Mouse (Mus musculus): ENCODE results near the gene Tmem169. TPM values are rescaled to one million over a fixed set of nuclear protein-coding genes. Genes with fewer than 3 reads are reported as not detected.
"Not testable (repeated sequence)": the region's sequence is repeated elsewhere in the genome, so short reads cannot be mapped to it uniquely, and the experiment has no call there.

The Tmem169 gene
- polyA plus RNA-seq, 1 experiment from 2014 or later, result 2.6 TPM

- Histone ChIP-seq H3K27me3 (ENCODE audit: control insufficient read depth, insufficient read depth, low read length) (no peaks in the 10 kb centered on the region), H3K4me1 (ENCODE audit: control insufficient read depth, insufficient read depth, low read length) (no peaks in the 10 kb centered on the region), H3K9ac (replicated peaks; ENCODE audit: low read depth, low read length) (no peak overlapping the region), H3K4me3 (ENCODE audit: low read depth, low read length) (no peak overlapping the region; the same call in 1 of the 2 replicates), H3K9me3 (ENCODE audit: control insufficient read depth, low read depth, low read length) (no peaks in the 10 kb centered on the region), H3K27ac (ENCODE audit: low read length) (peak overlapping the region; percentile 98; the same call in 1 of the 2 replicates), H3K36me3 (ENCODE audit: control insufficient read depth, insufficient read depth, low read length) (no peaks in the 10 kb centered on the region), H3K4me2 (replicated peaks; ENCODE audit: low read depth, low read length) (no peak overlapping the region)
- WGBS, result 1% methylated on average over 12 of the region's 12 CpGs
- ATAC-seq (ENCODE audit: insufficient number of reproducible peaks, insufficient read depth, low FRiP score, low read depth), result peak; percentile 86
Measured at GRCm38 (mm10) chr1:72244317-72245036, 39.7 kb upstream of the Tmem169 start.

- not testable (repeated sequence) for H3K27me3 ChIP-seq (ENCODE audit: control insufficient read depth, insufficient read depth, low read length); H3K27ac ChIP-seq (ENCODE audit: low read length); H3K36me3 ChIP-seq (ENCODE audit: control insufficient read depth, insufficient read depth, low read length); H3K9ac ChIP-seq (replicated peaks; ENCODE audit: low read depth, low read length); ATAC-seq (ENCODE audit: insufficient number of reproducible peaks, insufficient read depth, low FRiP score, low read depth); H3K4me3 ChIP-seq (ENCODE audit: low read depth, low read length); H3K4me1 ChIP-seq (ENCODE audit: control insufficient read depth, insufficient read depth, low read length); H3K9me3 ChIP-seq (ENCODE audit: control insufficient read depth, low read depth, low read length); H3K4me2 ChIP-seq (replicated peaks; ENCODE audit: low read depth, low read length)
- 48% methylated on average over 9 of the region's 9 CpGs for WGBS
Measured at GRCm38 (mm10) chr1:72248226-72248737, 35.9 kb upstream of the Tmem169 start.

- no peaks in the 10 kb centered on the region for H3K9me3 ChIP-seq (ENCODE audit: control insufficient read depth, low read depth, low read length)
- no peak overlapping the region for H3K4me3 ChIP-seq (ENCODE audit: low read depth, low read length)
- no peaks in the 10 kb centered on the region; the same call in 1 of the 2 replicates for H3K4me1 ChIP-seq (ENCODE audit: control insufficient read depth, insufficient read depth, low read length)
- no peak for ATAC-seq (ENCODE audit: insufficient number of reproducible peaks, insufficient read depth, low FRiP score, low read depth)
- H3K4me2 ChIP-seq (replicated peaks; ENCODE audit: low read depth, low read length), result no peak overlapping the region
- H3K27ac ChIP-seq (ENCODE audit: low read length), result no peak overlapping the region
- no peaks in the 10 kb centered on the region for H3K36me3 ChIP-seq (ENCODE audit: control insufficient read depth, insufficient read depth, low read length)
- H3K27me3 ChIP-seq (ENCODE audit: control insufficient read depth, insufficient read depth, low read length), result no peaks in the 10 kb centered on the region
- 87% methylated on average over 1 of the region's 1 CpGs for WGBS
- H3K9ac ChIP-seq (replicated peaks; ENCODE audit: low read depth, low read length), result no peak overlapping the region
Measured at GRCm38 (mm10) chr1:72251806-72252205, 32.4 kb upstream of the Tmem169 start.

DNA sequence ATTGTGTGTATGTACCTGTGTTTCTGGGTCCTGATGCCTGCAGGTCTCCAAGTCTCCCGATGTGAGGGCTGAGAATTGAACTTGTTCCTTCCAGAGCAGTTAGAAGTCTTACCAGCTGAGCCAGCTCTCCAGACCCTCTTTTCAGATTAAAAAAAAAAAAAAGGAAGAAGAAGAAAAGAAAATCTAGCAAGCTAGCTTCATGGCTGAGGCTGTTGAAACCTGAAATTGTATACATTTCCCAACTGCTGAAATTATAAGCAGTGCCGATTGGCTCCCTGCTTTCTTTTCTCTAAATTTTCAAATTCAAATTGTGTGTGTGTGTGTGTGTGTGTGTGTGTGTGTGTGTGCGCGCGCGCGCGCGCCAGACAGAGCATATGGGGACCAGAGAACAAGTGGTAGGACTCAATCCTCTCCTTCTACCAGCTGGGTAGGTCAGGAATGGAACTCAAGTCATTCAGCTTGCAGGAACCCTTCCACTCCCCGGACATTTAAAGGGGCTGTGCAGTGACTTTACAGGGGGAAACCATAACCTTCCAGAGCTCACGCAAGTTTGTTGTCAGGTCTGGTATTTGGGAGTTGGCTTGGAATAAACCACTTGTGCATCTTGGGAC is 30.2 kb upstream of the Tmem169 start:
- no peak for ATAC-seq (ENCODE audit: insufficient number of reproducible peaks, insufficient read depth, low FRiP score, low read depth)

DNA sequence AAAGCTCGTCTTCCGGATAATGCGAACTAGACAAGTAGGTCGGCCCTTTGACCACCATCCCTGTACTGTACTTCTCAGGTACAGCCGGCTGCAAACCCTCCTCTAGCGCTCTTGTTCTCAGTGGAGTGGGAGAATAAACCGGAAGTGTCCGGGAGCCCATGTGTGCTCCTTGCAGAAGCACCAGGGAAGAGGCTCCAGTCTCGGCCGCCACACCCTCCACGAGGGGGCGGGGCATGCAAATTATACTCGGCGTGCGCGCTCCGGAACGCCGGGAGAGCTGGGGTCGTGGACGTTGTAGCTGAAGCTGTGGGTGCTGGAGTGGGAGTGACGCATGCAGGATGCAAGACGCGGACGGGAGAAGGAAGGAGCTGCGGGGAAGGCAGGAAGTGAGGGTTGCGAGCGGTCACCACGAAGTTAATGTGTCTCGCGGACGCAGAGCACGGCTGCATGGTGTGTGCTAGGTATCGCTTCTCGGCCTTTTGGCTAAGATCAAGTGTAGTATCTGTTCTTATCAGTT is 29.6 kb upstream of the Tmem169 start:
- Histone ChIP-seq H3K27ac (ENCODE audit: low read length) (peak overlapping the region; percentile 89), H3K4me2 (replicated peaks; ENCODE audit: low read depth, low read length) (peak overlapping the region; percentile 60), H3K27me3 (ENCODE audit: control insufficient read depth, insufficient read depth, low read length) (no peaks in the 10 kb centered on the region), H3K36me3 (ENCODE audit: control insufficient read depth, insufficient read depth, low read length) (peaks cover 3% of the 10 kb centered on the region; the same call in 1 of the 2 replicates), H3K9me3 (ENCODE audit: control insufficient read depth, low read depth, low read length) (no peaks in the 10 kb centered on the region), H3K4me3 (ENCODE audit: low read depth, low read length) (peak overlapping the region; percentile 37), H3K9ac (replicated peaks; ENCODE audit: low read depth, low read length) (peak overlapping the region; percentile 45), H3K4me1 (ENCODE audit: control insufficient read depth, insufficient read depth, low read length) (no peaks in the 10 kb centered on the region; the same call in 1 of the 2 replicates)
- WGBS, result 1% methylated on average over 35 of the region's 35 CpGs
- ATAC-seq (ENCODE audit: insufficient number of reproducible peaks, insufficient read depth, low FRiP score, low read depth), result peak; percentile 89

More for the DNA sequence above, 30.2 kb upstream of the Tmem169 start:
- peak overlapping the region; percentile 60 for H3K4me2 ChIP-seq (replicated peaks; ENCODE audit: low read depth, low read length)
- WGBS, result 32% methylated on average over 11 of the region's 11 CpGs
- peak overlapping the region; percentile 39; the same call in 1 of the 2 replicates for H3K27ac ChIP-seq (ENCODE audit: low read length)
- no peaks in the 10 kb centered on the region for H3K9me3 ChIP-seq (ENCODE audit: control insufficient read depth, low read depth, low read length)
- peaks cover 3% of the 10 kb centered on the region; the same call in 1 of the 2 replicates for H3K36me3 ChIP-seq (ENCODE audit: control insufficient read depth, insufficient read depth, low read length)
- no peaks in the 10 kb centered on the region for H3K27me3 ChIP-seq (ENCODE audit: control insufficient read depth, insufficient read depth, low read length)
- H3K4me1 ChIP-seq (ENCODE audit: control insufficient read depth, insufficient read depth, low read length), result no peaks in the 10 kb centered on the region; the same call in 1 of the 2 replicates
- peak overlapping the region; percentile 37 for H3K4me3 ChIP-seq (ENCODE audit: low read depth, low read length)
- H3K9ac ChIP-seq (replicated peaks; ENCODE audit: low read depth, low read length), result no peak overlapping the region; the same call in 1 of the 2 replicates

GRCm38 (mm10) chr1:72255062-72255853 is 28.9 kb upstream of the Tmem169 start:
- 3% methylated on average over 15 of the region's 15 CpGs for WGBS
- H3K9ac ChIP-seq (replicated peaks; ENCODE audit: low read depth, low read length), result peak overlapping the region; percentile 45; the same call in 1 of the 2 replicates

DNA sequence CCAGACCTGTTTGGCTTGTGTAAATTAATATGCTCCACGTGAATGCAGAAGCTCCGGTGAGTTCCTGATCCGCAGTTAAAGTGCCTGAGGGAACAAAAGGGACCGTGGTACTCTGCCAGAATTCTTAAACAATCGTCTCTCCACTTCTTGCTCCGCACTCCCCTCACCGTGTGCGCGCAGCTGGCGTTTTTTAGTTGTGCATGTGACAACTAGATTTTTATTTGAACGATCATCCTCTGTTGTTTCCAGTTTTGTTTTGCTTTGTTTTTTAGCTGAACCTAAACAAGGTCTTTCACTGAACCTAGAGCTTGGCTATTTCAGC is 28.4 kb upstream of the Tmem169 start:
- WGBS, result 30% methylated on average over 11 of the region's 11 CpGs
- Histone ChIP-seq H3K27ac (ENCODE audit: low read length) (peak overlapping the region; percentile 52; the same call in 1 of the 2 replicates), H3K4me3 (ENCODE audit: low read depth, low read length) (no peak overlapping the region; the same call in 1 of the 2 replicates), H3K4me2 (replicated peaks; ENCODE audit: low read depth, low read length) (peak overlapping the region; percentile 60), H3K36me3 (ENCODE audit: control insufficient read depth, insufficient read depth, low read length) (peaks cover 3% of the 10 kb centered on the region; the same call in 1 of the 2 replicates), H3K9me3 (ENCODE audit: control insufficient read depth, low read depth, low read length) (no peaks in the 10 kb centered on the region), H3K9ac (replicated peaks; ENCODE audit: low read depth, low read length) (no peak overlapping the region), H3K4me1 (ENCODE audit: control insufficient read depth, insufficient read depth, low read length) (no peaks in the 10 kb centered on the region; the same call in 1 of the 2 replicates), H3K27me3 (ENCODE audit: control insufficient read depth, insufficient read depth, low read length) (no peaks in the 10 kb centered on the region)
- no peak for ATAC-seq (ENCODE audit: insufficient number of reproducible peaks, insufficient read depth, low FRiP score, low read depth)

More at GRCm38 (mm10) chr1:72255062-72255853, 28.9 kb upstream of the Tmem169 start:
- peak; percentile 91 for ATAC-seq (ENCODE audit: insufficient number of reproducible peaks, insufficient read depth, low FRiP score, low read depth)
- Histone ChIP-seq H3K27ac (ENCODE audit: low read length) (peak overlapping the region; percentile 89), H3K4me2 (replicated peaks; ENCODE audit: low read depth, low read length) (peak overlapping the region; percentile 60), H3K27me3 (ENCODE audit: control insufficient read depth, insufficient read depth, low read length) (no peaks in the 10 kb centered on the region), H3K4me1 (ENCODE audit: control insufficient read depth, insufficient read depth, low read length) (no peaks in the 10 kb centered on the region; the same call in 1 of the 2 replicates), H3K36me3 (ENCODE audit: control insufficient read depth, insufficient read depth, low read length) (peaks cover 3% of the 10 kb centered on the region; the same call in 1 of the 2 replicates), H3K9me3 (ENCODE audit: control insufficient read depth, low read depth, low read length) (no peaks in the 10 kb centered on the region), H3K4me3 (ENCODE audit: low read depth, low read length) (peak overlapping the region; percentile 37)
